Mouse (Mus musculus): ENCODE results near the gene Kdm2a. TPM values are rescaled to one million over a fixed set of nuclear protein-coding genes. Genes with fewer than 3 reads are reported as not detected.
A peak's percentile ranks its signal among the peaks of the same experiment; 100 is the strongest.

Kdm2a gene
- total RNA-seq, 2 experiments from 2014 or later, result 62.1 to 74.9 TPM

- intact Hi-C loops (cut with DNase I), result no loop called here
- DNase-seq (ENCODE audit: low spot score in 2 of 2), result no peak
Measured at GRCm38 (mm10) chr19:4280425-4280824, 117.7 kb downstream of the Kdm2a start.

GRCm38 (mm10) chr19:4279487-4279886 lies 118.6 kb downstream of the Kdm2a start:
- intact Hi-C loops (cut with DNase I), result no loop called here
- DNase-seq (ENCODE audit: low spot score in 2 of 2), result no peak

GRCm38 (mm10) chr19:4270972-4271371 lies 127.1 kb downstream of the Kdm2a start:
- intact Hi-C loops (cut with DNase I), result no loop called here
- DNase-seq (ENCODE audit: low spot score in 2 of 2), result no peak

- intact Hi-C loops (cut with DNase I), result no loop called here
- no peak for DNase-seq (ENCODE audit: low spot score in 2 of 2)
Measured at GRCm38 (mm10) chr19:4270187-4270586, 127.9 kb downstream of the Kdm2a start.

GRCm38 (mm10) chr19:4268566-4269361 lies 129.3 kb downstream of the Kdm2a start, which contains the start of gene Ssh3:
Gene Ssh3, minus strand, starts transcription at chr19:4269180.
- DNase-seq (ENCODE audit: low spot score in 2 of 2), result peak; percentile 40 to 60
- intact Hi-C loops (cut with DNase I), result no loop called here

- intact Hi-C loops (cut with DNase I), result no loop called here
- no peak for DNase-seq (ENCODE audit: low spot score in 2 of 2)
Measured at GRCm38 (mm10) chr19:4265956-4266355, 132.1 kb downstream of the Kdm2a start.

Other genes starting within 250 kb of the Kdm2a start
- gene Coro1b, start 249.7 kb downstream of the Kdm2a start, total RNA-seq (2021), result 10 to 100 TPM; 80.7 to 87.5 TPM
- 1 to 10 TPM; 1.0 to 1.5 TPM for gene Ptprcap, start 244.7 kb downstream of the Kdm2a start, total RNA-seq (2021)
- 10 to 100 TPM; 39.5 to 39.9 TPM for gene Rps6kb2, start 234.9 kb downstream of the Kdm2a start, total RNA-seq (2021)
- gene Carns1, start 222.8 kb downstream of the Kdm2a start, total RNA-seq (2021), result 1 to 10 TPM; 3.8 to 5.9 TPM
- 1 to 10 TPM; 1.6 to 1.8 TPM for gene Tbc1d10c, start 207.0 kb downstream of the Kdm2a start, total RNA-seq (2021)
- gene Ppp1ca, start 206.2 kb downstream of the Kdm2a start, total RNA-seq (2021), result 100 to 1,000 TPM; 323 to 336 TPM
- 1 to 10 TPM; 6.4 to 9.0 TPM for gene Rad9a, start 196.6 kb downstream of the Kdm2a start, total RNA-seq (2021)
- 1 to 10 TPM; 1.3 to 1.5 TPM for gene Clcf1, start 184.0 kb downstream of the Kdm2a start, total RNA-seq (2021)
- gene AC109138.7, start 183.9 kb downstream of the Kdm2a start, total RNA-seq (2021), result not detected
- gene Pold4, start 166.4 kb downstream of the Kdm2a start, total RNA-seq (2021), result 10 to 100 TPM; 16.2 to 16.9 TPM
- 10 to 100 TPM; 44.5 to 52.4 TPM for gene Ssh3, start 129.1 kb downstream of the Kdm2a start, total RNA-seq (2021)
- 10 to 100 TPM; 84.5 to 84.9 TPM for gene Ankrd13d, start 115.1 kb downstream of the Kdm2a start, total RNA-seq (2021)
- 100 to 1,000 TPM; 165 to 173 TPM for gene Grk2, start 92.1 kb downstream of the Kdm2a start, total RNA-seq (2021)
- 1 to 10 TPM; 1.3 to 1.4 TPM for gene Rhod, start 41.1 kb upstream of the Kdm2a start, total RNA-seq (2021)
- 10 to 100 TPM; 30.8 to 31.7 TPM for gene Syt12, start 79.2 kb upstream of the Kdm2a start, total RNA-seq (2021)
- gene 2010003K11Rik, start 100.3 kb upstream of the Kdm2a start, total RNA-seq (2021), result not detected
- 10 to 100 TPM; 57.2 to 59.2 TPM for gene Pcx, start 112.2 kb upstream of the Kdm2a start, total RNA-seq (2021)
- gene Lrfn4, start 217.4 kb upstream of the Kdm2a start, total RNA-seq (2021), result 10 to 100 TPM; 59.2 to 66.1 TPM
- 10 to 100 TPM; 20.4 to 20.6 TPM for gene Rce1, start 227.4 kb upstream of the Kdm2a start, total RNA-seq (2021)

Data from left cerebral cortex, postnatal 14 days (tissue).